In the genomic region with DNA sequence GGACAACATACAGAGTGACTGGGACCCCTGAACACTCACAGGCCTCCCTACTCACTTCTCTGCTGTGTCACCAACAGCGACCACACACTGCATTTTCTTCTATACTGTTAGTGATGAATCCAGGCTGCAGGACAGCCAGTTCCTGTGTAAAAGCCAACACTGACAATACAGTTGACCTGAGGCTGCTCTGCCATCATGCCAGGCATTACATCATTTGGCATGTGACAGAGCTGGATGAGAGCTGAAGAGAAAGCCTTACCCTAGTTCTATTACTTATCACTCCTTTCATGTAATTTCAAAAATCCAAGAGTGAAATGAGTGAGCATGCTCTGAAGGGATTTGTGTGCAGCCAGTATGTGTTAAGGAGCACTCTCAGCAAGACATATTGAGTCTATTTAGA, we compare ENCODE assay signal across 13 mouse cellular contexts. TPM values are rescaled to one million over a fixed set of nuclear protein-coding genes. Genes with fewer than 3 reads are reported as not detected.
DNase-seq lines count a peak whose midpoint lies in the region; ATAC-seq lines count a peak whose summit lies in the region.
"Had no signal": no experiment of that assay in that cellular context is flagged by ENCODE, and none has a peak within 500 bp of the region (broad histone marks: within the 10 kb centered on the region; RNA-seq: fewer than 3 reads in every experiment).

No protein-coding gene starts in this region.

- peak overlapping the region; percentile 10 for H3K4me3 ChIP-seq in megakaryocyte, embryonic 14.5 days (replicated peaks)
- H3K4me3 ChIP-seq: liver, embryonic 13.5 days had no signal

- H3K4me1 ChIP-seq in megakaryocyte, embryonic 14.5 days = peaks cover 53% of the 10 kb centered on the region

- no peaks in the 10 kb centered on the region for H3K9me3 ChIP-seq in megakaryocyte, embryonic 14.5 days
- H3K9me3 ChIP-seq: liver, embryonic 13.5 days had no signal

- DNase-seq in cerebellum, adult 9-10 months = peak; percentile 7
- DNase-seq in cerebellum, postnatal 4 days (ENCODE audit: low spot score in 2 of 2) = no peak
- DNase-seq in heart, postnatal 25 days (ENCODE audit: low spot score) = peak; percentile 14
- no peak for DNase-seq in right cerebral cortex, postnatal 10 days (ENCODE audit: low spot score in 2 of 2)
- no peak for DNase-seq in embryo, embryonic 11 days
- DNase-seq: kidney, adult 8-10 months; liver, embryonic 13.5 days; thymus, postnatal 14 days had no signal

- ATAC-seq in megakaryocyte, adult 5-6 weeks (ENCODE audit: poor library complexity, severe bottlenecking) = no peak
- no peak for ATAC-seq in activated CD4-positive, CD25-positive, alpha-beta regulatory T cell, adult 4 months

- intact Hi-C loops in heart, postnatal 25 days (cut with DNase I) = no loop called here

- no peaks in the 10 kb centered on the region for H3K27me3 ChIP-seq in megakaryocyte, embryonic 14.5 days (replicated peaks)
- H3K27me3 ChIP-seq: CH12.LX; liver, embryonic 13.5 days had no signal

- H3K36me3 ChIP-seq in megakaryocyte, embryonic 14.5 days (replicated peaks; ENCODE audit: low read length) = no peaks in the 10 kb centered on the region
- H3K36me3 ChIP-seq: liver, embryonic 13.5 days had no signal

RNA-seq across cellular contexts. Expression of a gene that starts 12.0 kb away (rescaled TPM):
- polyA plus RNA-seq in megakaryocyte, embryonic 14.5 days (2012; ENCODE audit: insufficient read depth, low replicate concordance) = not detected in 2 replicates
- total RNA-seq in megakaryocyte, adult 5-6 weeks (2015) = not detected in 2 replicates
- total RNA-seq in megakaryocyte, adult 5-6 weeks (2017) = not detected in 2 replicates
- total RNA-seq in heart, postnatal 25 days (2021) = 10 to 100 TPM; 24.0 to 28.6 TPM
- polyA plus RNA-seq in activated CD4-positive, CD25-positive, alpha-beta regulatory T cell, adult 4 months (2017; shearing (Covaris generic)) = under 1 TPM; 0.27 to 0.46 TPM
- total RNA-seq: CH12.LX; hematopoietic stem cell, adult 5-6 weeks had no signal

RNA-seq across cellular contexts. Expression of a gene that starts 26.1 kb away (rescaled TPM):
- polyA plus RNA-seq in megakaryocyte, embryonic 14.5 days (2012; ENCODE audit: insufficient read depth, low replicate concordance) = not detected in 2 replicates
- total RNA-seq in megakaryocyte, adult 5-6 weeks (2015) = not detected in 2 replicates
- total RNA-seq in megakaryocyte, adult 5-6 weeks (2017) = not detected in 2 replicates
- 1 to 10 TPM in 1 of 2 experiments, under 1 TPM in 1; 0.84 to 1.5 TPM for total RNA-seq in heart, postnatal 25 days (2021)
- under 1 TPM; 0.41 to 0.65 TPM for polyA plus RNA-seq in activated CD4-positive, CD25-positive, alpha-beta regulatory T cell, adult 4 months (2017; shearing (Covaris generic))
- total RNA-seq: CH12.LX; hematopoietic stem cell, adult 5-6 weeks had no signal

RNA-seq across cellular contexts. Expression of a gene that starts 51.6 kb away (rescaled TPM):
- not detected in 2 replicates for polyA plus RNA-seq in megakaryocyte, embryonic 14.5 days (2012; ENCODE audit: insufficient read depth, low replicate concordance)
- not detected in 2 replicates for total RNA-seq in megakaryocyte, adult 5-6 weeks (2015)
- 0.07 TPM in 1 of 2 replicates, not detected in the other for total RNA-seq in megakaryocyte, adult 5-6 weeks (2017)
- total RNA-seq in heart, postnatal 25 days (2021) = 10 to 100 TPM; 15.1 to 16.1 TPM
- polyA plus RNA-seq in activated CD4-positive, CD25-positive, alpha-beta regulatory T cell, adult 4 months (2017; shearing (Covaris generic)) = under 1 TPM; 0.08 to 0.26 TPM

RNA-seq across cellular contexts. Expression of a gene that starts 51.6 kb away (rescaled TPM):
- polyA plus RNA-seq in megakaryocyte, embryonic 14.5 days (2012; ENCODE audit: insufficient read depth, low replicate concordance) = not detected in 2 replicates
- 0.07 and 0.40 TPM in 2 replicates for total RNA-seq in megakaryocyte, adult 5-6 weeks (2015)
- total RNA-seq in megakaryocyte, adult 5-6 weeks (2017) = 0.15 and 0.77 TPM in 2 replicates
- total RNA-seq in heart, postnatal 25 days (2021) = 10 to 100 TPM; 85.5 to 89.3 TPM
- polyA plus RNA-seq in activated CD4-positive, CD25-positive, alpha-beta regulatory T cell, adult 4 months (2017; shearing (Covaris generic)) = under 1 TPM in 1 of 2 experiments, not detected in 1; 0.29 TPM
- total RNA-seq: CH12.LX; hematopoietic stem cell, adult 5-6 weeks had no signal

Comparison
In these comparisons a context has a peak if more than half of its experiments do, and no peak if none do; other contexts are left out.
1. DNase-seq: peak in cerebellum, adult 9-10 months (single experiment) and heart, postnatal 25 days (single experiment); none in cerebellum, postnatal 4 days (0 of 2), right cerebral cortex, postnatal 10 days (0 of 2) and embryo, embryonic 11 days (single experiment).
2. RNA of a gene that starts 12.0 kb away (total RNA-seq): 24.0 to 28.6 TPM in heart, postnatal 25 days; not detected in megakaryocyte, adult 5-6 weeks; every median in the first group is over 10 times any median in the second.
3. RNA of a gene that starts 51.6 kb away (total RNA-seq): 15.1 to 16.1 TPM in heart, postnatal 25 days; 0.07 TPM in megakaryocyte, adult 5-6 weeks; every median in the first group is over 10 times any median in the second.